Mouse (Mus musculus): Measurements from ENCODE around the gene Gm13762. TPM values are rescaled to one million over a fixed set of nuclear protein-coding genes. Genes with fewer than 3 reads are reported as not detected.
"Not testable (repeated sequence)": the region's sequence is repeated elsewhere in the genome, so short reads cannot be mapped to it uniquely, and the experiment has no call there.

Gene Gm13762
- not detected in 2 replicates for polyA plus RNA-seq (2015; fragmentation: Nextera tagmentation; extraction: Ambion mirVana)

GRCm38 (mm10) chr2:88980181-88980580 is at the start of gene Gm13762:
TSS of gene Gm13762 (minus strand) at chr2:88980281.
- no peaks in the 10 kb centered on the region for H3K27me3 ChIP-seq (ENCODE audit: insufficient read depth, low read length)
- ATAC-seq (replicated peaks; ENCODE audit: low FRiP score, low read depth) = no peak
- no peak within 1 kb of the TSS for H3K27ac ChIP-seq
- DNase-seq (ENCODE audit: low spot score) = no peak
- no peaks in the 10 kb centered on the region for H3K9me3 ChIP-seq (replicated peaks; ENCODE audit: low read length)
- WGBS = 76% methylated on average over 1 of the region's 1 CpGs
- H3K4me1 ChIP-seq (replicated peaks; ENCODE audit: insufficient read depth, low read length) = no peaks in the 10 kb centered on the region
- no peaks in the 10 kb centered on the region for H3K36me3 ChIP-seq (ENCODE audit: insufficient read depth, low read length)
- H3K4me3 ChIP-seq (replicated peaks; ENCODE audit: low read depth, low read length) = no peak within 1 kb of the TSS
- no peak within 1 kb of the TSS for H3K9ac ChIP-seq (ENCODE audit: low read depth, low read length)
- H3K4me2 ChIP-seq (ENCODE audit: low read length) = no peak within 1 kb of the TSS
- no peak for TF ChIP-seq CTCF (IDR thresholded peaks at IDR 0.05; ENCODE audit: low read depth)

DNA sequence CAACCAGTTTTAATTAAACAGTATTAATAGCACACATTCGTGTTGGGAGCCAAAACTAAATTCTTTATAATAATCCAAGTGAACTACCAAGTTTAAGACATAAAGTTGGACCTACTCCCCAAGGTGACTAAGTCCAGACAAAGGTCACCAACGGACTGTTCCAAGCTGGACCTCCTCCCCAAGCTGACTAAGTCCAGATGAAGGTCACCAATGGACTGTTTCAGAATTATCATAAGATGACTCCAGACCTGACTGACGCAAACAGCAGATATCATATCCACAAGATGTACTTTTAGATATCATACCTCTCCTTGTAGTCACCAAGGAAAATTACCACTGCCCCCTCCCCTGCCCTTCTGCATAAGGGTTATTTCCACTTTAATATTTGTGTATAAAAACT is 41.4 kb upstream of the Gm13762 start:
- not testable (repeated sequence) for H3K27me3 ChIP-seq (ENCODE audit: insufficient read depth, low read length); H3K36me3 ChIP-seq (ENCODE audit: insufficient read depth, low read length); DNase-seq (ENCODE audit: low spot score); ATAC-seq (replicated peaks; ENCODE audit: low FRiP score, low read depth); H3K27ac ChIP-seq; H3K9ac ChIP-seq (ENCODE audit: low read depth, low read length); H3K4me2 ChIP-seq (ENCODE audit: low read length); H3K9me3 ChIP-seq (replicated peaks; ENCODE audit: low read length); H3K4me3 ChIP-seq (replicated peaks; ENCODE audit: low read depth, low read length); H3K4me1 ChIP-seq (replicated peaks; ENCODE audit: insufficient read depth, low read length)
- WGBS = 71% methylated on average over 3 of the region's 3 CpGs

DNA sequence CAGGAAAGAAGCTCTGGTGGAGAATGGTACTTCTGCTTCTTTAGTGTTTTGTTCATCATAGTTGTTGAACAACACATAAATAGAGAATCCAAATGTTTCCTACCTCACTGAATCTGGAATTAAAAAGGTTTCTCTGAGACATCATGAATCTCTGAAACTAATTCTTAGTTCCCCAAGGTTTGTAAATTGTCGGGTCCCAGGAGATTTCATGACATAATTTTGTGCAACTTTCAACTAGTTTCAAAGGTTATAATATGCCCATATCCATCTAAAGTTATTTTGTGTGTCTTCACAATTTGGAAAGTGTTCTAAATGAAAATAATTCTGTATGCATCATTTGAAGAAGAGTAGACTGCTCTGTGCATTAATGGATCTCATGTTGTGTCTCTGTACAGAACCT is 38.2 kb upstream of the Gm13762 start, which contains the start of gene Olfr1216:
Gene Olfr1216 (minus strand): TSS at position 101 of the 400 bp plus-strand sequence.
- Histone ChIP-seq H3K4me3 (replicated peaks; ENCODE audit: low read depth, low read length) (no peak within 1 kb of the TSS), H3K36me3 (ENCODE audit: insufficient read depth, low read length) (no peaks in the 10 kb centered on the region), H3K27ac (no peak within 1 kb of the TSS), H3K9me3 (replicated peaks; ENCODE audit: low read length) (no peaks in the 10 kb centered on the region), H3K9ac (ENCODE audit: low read depth, low read length) (no peak within 1 kb of the TSS), H3K4me1 (replicated peaks; ENCODE audit: insufficient read depth, low read length) (no peaks in the 10 kb centered on the region), H3K27me3 (ENCODE audit: insufficient read depth, low read length) (no peaks in the 10 kb centered on the region), H3K4me2 (ENCODE audit: low read length) (no peak within 1 kb of the TSS)
- WGBS = 85% methylated on average over 1 of the region's 1 CpGs
- no peak for ATAC-seq (replicated peaks; ENCODE audit: low FRiP score, low read depth)
- TF ChIP-seq CTCF (IDR thresholded peaks at IDR 0.05; ENCODE audit: low read depth) = no peak
- no peak for DNase-seq (ENCODE audit: low spot score)

- ATAC-seq (replicated peaks; ENCODE audit: low FRiP score, low read depth) (no peak), DNase-seq (ENCODE audit: low spot score) (no peak)
- Histone ChIP-seq H3K9me3 (replicated peaks; ENCODE audit: low read length) (no peaks in the 10 kb centered on the region), H3K27me3 (ENCODE audit: insufficient read depth, low read length) (no peaks in the 10 kb centered on the region), H3K4me1 (replicated peaks; ENCODE audit: insufficient read depth, low read length) (no peaks in the 10 kb centered on the region), H3K4me3 (replicated peaks; ENCODE audit: low read depth, low read length) (no peak within 1 kb of the TSS), H3K27ac (no peak within 1 kb of the TSS), H3K4me2 (ENCODE audit: low read length) (no peak within 1 kb of the TSS), H3K9ac (ENCODE audit: low read depth, low read length) (no peak within 1 kb of the TSS), H3K36me3 (ENCODE audit: insufficient read depth, low read length) (no peaks in the 10 kb centered on the region)
- WGBS = 54% methylated on average over 2 of the region's 2 CpGs
- TF ChIP-seq CTCF (IDR thresholded peaks at IDR 0.05; ENCODE audit: low read depth) = no peak
Observed at GRCm38 (mm10) chr2:89006873-89007272, 26.8 kb upstream of the Gm13762 start, which contains the start of gene Olfr1215. TSS of gene Olfr1215 (minus strand) at chr2:89006973.

- no peak within 1 kb of the TSS for H3K4me3 ChIP-seq (replicated peaks; ENCODE audit: low read depth, low read length)
- no peaks in the 10 kb centered on the region for H3K36me3 ChIP-seq (ENCODE audit: insufficient read depth, low read length)
- H3K9ac ChIP-seq (ENCODE audit: low read depth, low read length) = no peak within 1 kb of the TSS
- H3K9me3 ChIP-seq (replicated peaks; ENCODE audit: low read length) = no peaks in the 10 kb centered on the region
- no peaks in the 10 kb centered on the region for H3K27me3 ChIP-seq (ENCODE audit: insufficient read depth, low read length)
- WGBS = 84% methylated on average over 1 of the region's 1 CpGs
- ATAC-seq (replicated peaks; ENCODE audit: low FRiP score, low read depth) = no peak
- no peak within 1 kb of the TSS for H3K27ac ChIP-seq
- H3K4me1 ChIP-seq (replicated peaks; ENCODE audit: insufficient read depth, low read length) = no peaks in the 10 kb centered on the region
- H3K4me2 ChIP-seq (ENCODE audit: low read length) = no peak within 1 kb of the TSS
- no peak for DNase-seq (ENCODE audit: low spot score)
- TF ChIP-seq CTCF (IDR thresholded peaks at IDR 0.05; ENCODE audit: low read depth) = no peak
Observed at GRCm38 (mm10) chr2:88992553-88992952, 12.5 kb upstream of the Gm13762 start, which contains the start of gene Olfr1214. TSS of gene Olfr1214 (minus strand) at chr2:88992653.

DNA sequence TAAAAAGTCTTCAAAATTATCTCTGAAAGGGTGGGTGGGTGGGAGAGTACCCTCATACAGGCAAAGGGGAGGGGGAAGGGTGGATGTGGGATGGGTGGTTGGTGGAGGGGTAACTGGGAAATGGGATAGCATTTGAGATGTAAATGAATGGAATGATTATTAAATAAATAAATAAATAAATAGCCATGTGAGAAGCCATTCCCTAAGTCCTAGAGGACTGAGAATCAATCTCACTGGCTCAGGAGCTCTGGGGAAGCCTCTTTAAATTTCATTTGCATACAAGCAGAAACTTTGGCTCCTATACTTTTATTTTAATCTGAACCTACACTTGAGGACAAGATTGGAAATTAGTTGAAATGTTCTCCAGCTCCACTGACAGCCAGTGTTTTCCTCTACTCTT is 26.4 kb downstream of the Gm13762 start, which contains the start of gene Olfr1212:
Gene Olfr1212 (plus strand): TSS at position 301 of the 400 bp plus-strand sequence.
- Histone ChIP-seq H3K27me3 (ENCODE audit: insufficient read depth, low read length) (no peaks in the 10 kb centered on the region), H3K9ac (ENCODE audit: low read depth, low read length) (no peak within 1 kb of the TSS)

DNA sequence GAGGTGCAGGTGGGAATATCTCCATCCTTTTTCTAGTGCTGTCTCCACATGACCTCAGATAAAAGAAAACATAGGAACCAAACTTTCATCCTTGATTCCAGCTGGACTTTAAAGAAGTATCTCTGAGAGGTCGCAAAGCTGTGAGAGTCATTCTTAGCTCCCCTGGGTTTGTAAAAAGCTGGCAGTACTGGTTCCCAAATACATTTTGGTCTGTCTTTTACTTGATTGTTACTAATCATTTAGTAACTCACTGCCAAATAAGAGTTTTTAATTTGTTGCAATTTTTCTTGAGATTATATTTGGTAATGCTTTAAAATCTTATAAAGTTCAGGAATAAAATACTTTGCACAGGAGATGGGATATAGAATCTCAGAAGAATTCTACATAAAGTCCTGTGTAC is 42.1 kb downstream of the Gm13762 start, which contains the start of gene Olfr1211:
Gene Olfr1211 (minus strand): TSS at position 101 of the 400 bp plus-strand sequence.
- H3K36me3 ChIP-seq (ENCODE audit: insufficient read depth, low read length) = no peaks in the 10 kb centered on the region
- ATAC-seq (replicated peaks; ENCODE audit: low FRiP score, low read depth) = no peak
- no peak within 1 kb of the TSS for H3K4me3 ChIP-seq (replicated peaks; ENCODE audit: low read depth, low read length)
- 78% methylated on average over 1 of the region's 1 CpGs for WGBS
- DNase-seq (ENCODE audit: low spot score) = no peak
- no peaks in the 10 kb centered on the region for H3K9me3 ChIP-seq (replicated peaks; ENCODE audit: low read length)
- TF ChIP-seq CTCF (IDR thresholded peaks at IDR 0.05; ENCODE audit: low read depth) = no peak
- no peaks in the 10 kb centered on the region for H3K4me1 ChIP-seq (replicated peaks; ENCODE audit: insufficient read depth, low read length)
- no peak within 1 kb of the TSS for H3K4me2 ChIP-seq (ENCODE audit: low read length)
- no peak within 1 kb of the TSS for H3K9ac ChIP-seq (ENCODE audit: low read depth, low read length)
- H3K27me3 ChIP-seq (ENCODE audit: insufficient read depth, low read length) = no peaks in the 10 kb centered on the region
- no peak within 1 kb of the TSS for H3K27ac ChIP-seq

More for the DNA sequence above, 26.4 kb downstream of the Gm13762 start, which contains the start of gene Olfr1212:
- TF ChIP-seq CTCF (IDR thresholded peaks at IDR 0.05; ENCODE audit: low read depth) = no peak
- DNase-seq (ENCODE audit: low spot score) (no peak), ATAC-seq (replicated peaks; ENCODE audit: low FRiP score, low read depth) (no peak)
- Histone ChIP-seq H3K36me3 (ENCODE audit: insufficient read depth, low read length) (no peaks in the 10 kb centered on the region), H3K27ac (no peak within 1 kb of the TSS), H3K4me2 (ENCODE audit: low read length) (no peak within 1 kb of the TSS), H3K4me3 (replicated peaks; ENCODE audit: low read depth, low read length) (no peak within 1 kb of the TSS), H3K9me3 (replicated peaks; ENCODE audit: low read length) (no peaks in the 10 kb centered on the region), H3K4me1 (replicated peaks; ENCODE audit: insufficient read depth, low read length) (no peaks in the 10 kb centered on the region)

Other genes starting within 250 kb of the Gm13762 start
- gene Olfr1197, start 247.9 kb downstream of the Gm13762 start, polyA plus RNA-seq (2015; fragmentation: Nextera tagmentation; extraction: Ambion mirVana) = not detected in 2 replicates
- gene Olfr1198, start 228.9 kb downstream of the Gm13762 start, polyA plus RNA-seq (2015; fragmentation: Nextera tagmentation; extraction: Ambion mirVana) = not detected in 2 replicates
- gene Olfr1199, start 219.8 kb downstream of the Gm13762 start, polyA plus RNA-seq (2015; fragmentation: Nextera tagmentation; extraction: Ambion mirVana) = not detected in 2 replicates
- gene Olfr1200, start 209.8 kb downstream of the Gm13762 start, polyA plus RNA-seq (2015; fragmentation: Nextera tagmentation; extraction: Ambion mirVana) = not detected in 2 replicates
- not detected in 2 replicates for gene Olfr1201, start 187.2 kb downstream of the Gm13762 start, polyA plus RNA-seq (2015; fragmentation: Nextera tagmentation; extraction: Ambion mirVana)
- gene Olfr1202, start 165.8 kb downstream of the Gm13762 start, polyA plus RNA-seq (2015; fragmentation: Nextera tagmentation; extraction: Ambion mirVana) = not detected in 2 replicates
- gene Olfr1205, start 150.5 kb downstream of the Gm13762 start, polyA plus RNA-seq (2015; fragmentation: Nextera tagmentation; extraction: Ambion mirVana) = not detected in 2 replicates
- gene Olfr1204, start 131.0 kb downstream of the Gm13762 start, polyA plus RNA-seq (2015; fragmentation: Nextera tagmentation; extraction: Ambion mirVana) = not detected in 2 replicates
- not detected in 2 replicates for gene Olfr1206, start 117.0 kb downstream of the Gm13762 start, polyA plus RNA-seq (2015; fragmentation: Nextera tagmentation; extraction: Ambion mirVana)
- not detected in 2 replicates for gene Olfr1208, start 78.0 kb downstream of the Gm13762 start, polyA plus RNA-seq (2015; fragmentation: Nextera tagmentation; extraction: Ambion mirVana)
- gene Olfr1209, start 65.1 kb downstream of the Gm13762 start, polyA plus RNA-seq (2015; fragmentation: Nextera tagmentation; extraction: Ambion mirVana) = not detected in 2 replicates
- gene Olfr1211, start 42.2 kb downstream of the Gm13762 start, polyA plus RNA-seq (2015; fragmentation: Nextera tagmentation; extraction: Ambion mirVana) = not detected in 2 replicates
- gene Olfr1212, start 26.3 kb downstream of the Gm13762 start, polyA plus RNA-seq (2015; fragmentation: Nextera tagmentation; extraction: Ambion mirVana) = not detected in 2 replicates
- not detected in 2 replicates for gene Olfr1214, start 12.4 kb upstream of the Gm13762 start, polyA plus RNA-seq (2015; fragmentation: Nextera tagmentation; extraction: Ambion mirVana)
- not detected in 2 replicates for gene Olfr1215, start 26.7 kb upstream of the Gm13762 start, polyA plus RNA-seq (2015; fragmentation: Nextera tagmentation; extraction: Ambion mirVana)
- gene Olfr1216, start 38.1 kb upstream of the Gm13762 start, polyA plus RNA-seq (2015; fragmentation: Nextera tagmentation; extraction: Ambion mirVana) = not detected in 2 replicates
- not detected in 2 replicates for gene Olfr1217, start 51.8 kb upstream of the Gm13762 start, polyA plus RNA-seq (2015; fragmentation: Nextera tagmentation; extraction: Ambion mirVana)
- not detected in 2 replicates for gene Olfr1218, start 80.9 kb upstream of the Gm13762 start, polyA plus RNA-seq (2015; fragmentation: Nextera tagmentation; extraction: Ambion mirVana)
- not detected in 2 replicates for gene Olfr1219, start 103.2 kb upstream of the Gm13762 start, polyA plus RNA-seq (2015; fragmentation: Nextera tagmentation; extraction: Ambion mirVana)
- not detected in 2 replicates for gene Olfr1220, start 126.6 kb upstream of the Gm13762 start, polyA plus RNA-seq (2015; fragmentation: Nextera tagmentation; extraction: Ambion mirVana)
- gene Olfr1221, start 137.0 kb upstream of the Gm13762 start, polyA plus RNA-seq (2015; fragmentation: Nextera tagmentation; extraction: Ambion mirVana) = not detected in 2 replicates
- gene Olfr1222, start 152.8 kb upstream of the Gm13762 start, polyA plus RNA-seq (2015; fragmentation: Nextera tagmentation; extraction: Ambion mirVana) = not detected in 2 replicates
- not detected in 2 replicates for gene Olfr1223, start 171.3 kb upstream of the Gm13762 start, polyA plus RNA-seq (2015; fragmentation: Nextera tagmentation; extraction: Ambion mirVana)
- gene Olfr1224-ps1, start 183.8 kb upstream of the Gm13762 start, polyA plus RNA-seq (2015; fragmentation: Nextera tagmentation; extraction: Ambion mirVana) = not detected in 2 replicates
- not detected in 2 replicates for gene Olfr1225, start 194.4 kb upstream of the Gm13762 start, polyA plus RNA-seq (2015; fragmentation: Nextera tagmentation; extraction: Ambion mirVana)
- not detected in 2 replicates for gene Olfr1226, start 219.8 kb upstream of the Gm13762 start, polyA plus RNA-seq (2015; fragmentation: Nextera tagmentation; extraction: Ambion mirVana)

Measured in kidney, postnatal 0 days (tissue).